Mouse (Mus musculus) erythroblast, adult 5-6 weeks (primary cell): ENCODE results near the gene Mex3d. TPM values are rescaled to one million over a fixed set of nuclear protein-coding genes. Genes with fewer than 3 reads are reported as not detected.
A peak's percentile ranks its signal among the peaks of the same experiment; 100 is the strongest.
"Not testable (repeated sequence)": the region's sequence is repeated elsewhere in the genome, so short reads cannot be mapped to it uniquely, and the experiment has no call there.

ENCODE experiments used
- ATAC-seq: replicated peaks from 2 replicates; pipeline ENCODE4 v1.8.0; 2016; ENCODE audit warnings: moderate number of reproducible peaks, mild to moderate bottlenecking, moderate TSS enrichment, inconsistent platforms; ENCODE audit not compliant: poor library complexity, low FRiP score, severe bottlenecking
- total RNA-seq, 2 experiments: library from RNA; stranded (forward) in 1 of 2; stranded (reverse) in 1 of 2; fragments of 150-400 nt in 1 of 2; fragments of 200-764, 138-1000 nt in 1 of 2; gene quantifications; 2 replicates each; pipeline versions ENCODE4 v1.2.3 to v1.2.4; 2015 to 2017; ENCODE audit warnings: low replicate concordance in 2 of 2

The Mex3d gene
- total RNA-seq, 2 experiments from 2014 or later, result 0.51 TPM; not detected in 1

DNA sequence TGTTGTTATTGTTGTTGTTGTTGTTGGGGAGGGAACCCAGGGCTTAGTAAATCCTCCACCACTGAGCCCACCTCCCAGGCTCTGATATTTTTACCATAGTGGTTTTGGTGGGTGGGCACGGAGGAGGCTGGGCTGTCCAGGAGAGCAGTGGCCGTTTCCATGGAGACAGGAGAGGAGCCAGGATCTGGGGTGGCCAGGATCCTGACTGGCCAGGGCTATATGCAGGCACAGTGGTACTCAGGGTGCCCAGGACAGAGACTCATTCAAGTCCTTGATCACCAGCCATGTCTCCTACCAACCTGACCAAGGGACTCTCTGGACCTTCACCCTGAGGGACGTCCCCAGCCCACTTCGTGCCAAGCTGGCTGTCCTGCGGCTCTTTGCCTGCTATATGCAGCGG, 23.7 kb downstream of the Mex3d start:
- ATAC-seq, result no peak

DNA sequence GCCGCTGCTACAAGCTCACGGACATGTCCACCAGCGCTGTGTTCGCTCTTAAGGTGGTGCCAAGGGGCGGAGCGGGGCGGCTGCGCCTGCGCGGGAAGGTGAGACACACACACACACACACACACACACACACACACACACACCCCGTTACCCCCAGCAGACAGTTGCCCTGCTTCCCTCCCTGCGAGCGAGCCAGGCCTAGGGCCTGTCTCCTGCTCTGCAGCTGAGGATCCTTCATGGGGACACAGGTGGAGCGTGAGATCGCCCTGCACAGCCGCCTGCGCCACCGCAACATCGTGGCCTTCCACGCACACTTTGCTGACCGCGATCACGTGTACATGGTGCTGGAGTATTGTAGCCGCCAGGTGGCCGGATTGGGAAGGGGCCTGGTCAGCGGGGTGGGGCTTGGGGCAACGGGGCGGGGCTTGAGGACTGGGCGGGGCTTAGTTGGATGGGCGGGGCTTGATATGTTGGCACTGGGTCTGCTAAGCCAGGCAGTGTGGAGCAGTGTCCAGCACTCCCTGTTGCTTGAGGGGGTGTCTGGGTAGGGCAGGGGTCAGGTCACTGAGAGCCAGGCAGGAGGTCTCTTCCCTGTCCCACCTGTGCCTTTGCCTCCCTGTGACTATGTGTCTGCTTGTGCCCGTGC, 29.3 kb downstream of the Mex3d start:
- no peak for ATAC-seq

DNA sequence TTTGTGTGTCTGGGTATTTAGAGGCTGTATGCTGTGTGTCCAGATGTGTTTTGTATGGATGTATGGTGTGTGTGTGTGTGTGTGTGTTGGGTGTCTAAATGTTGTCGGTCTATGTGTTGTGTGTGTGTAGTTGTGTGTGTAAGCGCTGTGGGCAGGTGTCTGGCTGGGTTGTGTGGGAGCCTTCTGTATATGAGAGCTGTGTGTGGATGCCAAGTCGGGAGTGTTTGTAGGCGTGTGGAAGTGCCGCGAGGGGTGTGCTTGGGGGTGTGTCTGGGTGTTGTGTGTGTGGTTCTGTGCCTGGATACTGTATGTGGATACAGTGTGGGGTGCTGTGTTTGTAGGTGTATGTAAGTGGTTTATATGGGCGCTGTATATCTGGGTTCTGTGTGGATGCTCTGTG, 30.1 kb downstream of the Mex3d start:
- 0 out of 2 replicates have a peak, but pooled peaks have one; percentile 13 for ATAC-seq

DNA sequence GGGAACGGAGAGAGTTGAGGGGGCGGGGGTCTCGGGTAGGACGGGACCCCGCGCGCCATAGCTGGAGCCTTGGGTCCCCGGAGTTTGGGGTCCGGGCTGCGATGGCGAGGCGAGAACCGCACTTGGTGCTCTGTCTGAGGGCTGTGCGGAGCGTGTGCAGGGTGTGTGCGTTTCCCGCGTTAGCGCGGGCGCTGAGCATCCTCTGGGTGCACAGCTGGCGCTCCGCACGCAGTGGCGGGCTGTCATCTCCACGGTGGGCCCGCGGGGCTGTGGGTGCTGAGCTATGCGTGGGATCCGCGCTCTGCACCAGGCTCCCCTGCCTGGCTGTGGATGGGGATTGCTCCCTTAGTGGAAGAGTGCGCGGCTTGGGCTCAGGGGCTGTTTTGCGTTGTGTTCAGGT, 30.7 kb downstream of the Mex3d start:
- no peak for ATAC-seq

DNA sequence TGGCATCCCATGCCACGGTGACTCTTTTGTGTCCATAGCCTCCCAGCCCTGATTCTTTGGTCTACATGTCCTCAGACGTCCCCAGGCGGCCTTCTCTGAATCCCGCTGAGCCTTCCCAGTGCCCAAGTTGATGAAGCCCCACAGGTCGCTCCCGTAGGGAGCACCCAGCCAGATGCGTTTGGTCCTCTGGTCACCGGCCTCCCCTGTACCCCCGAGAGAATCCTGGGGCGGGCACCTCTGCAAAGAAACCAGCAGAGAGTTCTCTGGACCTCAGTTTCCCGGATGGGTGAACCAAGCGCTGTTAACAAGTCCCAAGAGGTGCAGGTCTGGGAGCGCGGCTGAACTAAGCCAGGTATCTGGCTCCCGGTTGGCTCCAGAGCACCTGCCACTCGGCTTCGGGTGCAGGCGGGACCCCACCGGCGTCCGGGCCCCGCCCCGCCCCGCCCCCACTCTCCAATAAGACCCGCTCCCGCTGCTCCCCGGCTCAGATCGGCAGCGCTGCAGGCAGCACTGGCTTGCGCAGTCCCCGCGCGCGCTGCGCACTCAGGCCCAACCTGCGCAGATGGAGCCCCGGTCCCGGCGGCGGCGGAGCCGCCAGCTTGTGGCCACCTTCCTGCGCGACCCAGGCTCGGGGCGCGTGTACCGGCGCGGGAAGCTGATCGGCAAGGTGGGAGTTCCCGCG, 31.3 kb downstream of the Mex3d start, which contains the start of gene Plk5:
TSS of gene Plk5 (plus strand) at position 459 of the 682 bp plus-strand sequence.
- no peak for ATAC-seq

DNA sequence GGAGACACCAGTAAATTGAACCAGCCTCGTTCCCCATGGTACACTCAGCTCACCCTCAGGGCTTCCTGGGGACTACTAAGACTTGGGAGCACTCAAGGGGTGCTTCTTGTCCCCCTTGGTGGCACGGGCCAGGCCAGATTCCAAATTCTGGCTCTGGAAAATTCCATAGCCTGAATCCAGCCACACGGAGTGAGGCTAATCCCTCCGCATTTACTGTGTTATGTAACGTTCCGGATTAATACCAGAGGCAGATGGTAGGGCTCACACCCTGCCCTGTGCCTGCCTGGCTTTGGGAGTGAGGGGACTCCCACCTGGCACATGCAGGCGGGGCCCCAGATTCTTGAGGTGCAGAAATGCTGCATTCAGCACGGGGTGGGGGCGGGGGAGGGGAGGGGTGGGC, 32.0 kb downstream of the Mex3d start:
- no peak for ATAC-seq

DNA sequence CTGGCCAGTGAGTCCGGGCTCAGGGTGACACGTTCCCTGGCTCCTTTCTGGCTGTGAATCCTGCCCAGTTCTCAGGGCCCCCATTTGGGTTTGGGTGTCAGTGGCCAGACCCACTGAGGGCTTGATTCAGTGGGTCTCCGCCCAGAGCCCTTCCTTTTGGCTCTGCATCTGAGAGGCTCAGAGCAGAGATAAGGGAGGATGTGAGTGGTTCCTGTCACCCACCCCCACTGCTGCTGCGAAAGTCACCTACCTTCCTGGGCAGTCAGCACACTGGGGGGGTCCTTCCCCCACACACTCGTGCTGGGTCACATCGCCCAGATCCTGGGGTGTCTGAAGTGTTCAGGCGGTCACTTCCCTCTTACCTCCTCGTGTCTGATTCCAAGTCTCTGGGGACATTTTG, 34.7 kb downstream of the Mex3d start:
- no peak for ATAC-seq

DNA sequence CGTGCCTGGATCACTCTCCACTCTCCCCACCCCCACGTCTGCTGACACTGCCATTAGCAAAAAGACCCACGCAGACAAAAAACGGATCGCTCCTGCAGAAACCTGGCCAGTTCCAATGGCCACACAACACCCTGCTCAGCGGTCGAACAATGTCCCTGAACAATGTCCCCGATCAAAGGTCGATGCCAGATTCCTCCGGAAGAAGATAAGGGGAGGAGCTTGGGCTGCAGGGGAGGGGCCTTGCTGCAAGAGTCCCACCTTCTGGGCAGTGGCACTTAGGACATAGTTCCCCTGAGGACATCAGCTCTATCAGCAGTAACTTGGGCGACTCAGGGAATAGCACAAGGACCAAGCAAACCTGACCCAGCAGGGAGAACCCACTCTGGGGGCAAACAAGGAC, 35.6 kb downstream of the Mex3d start:
- ATAC-seq, result no peak

DNA sequence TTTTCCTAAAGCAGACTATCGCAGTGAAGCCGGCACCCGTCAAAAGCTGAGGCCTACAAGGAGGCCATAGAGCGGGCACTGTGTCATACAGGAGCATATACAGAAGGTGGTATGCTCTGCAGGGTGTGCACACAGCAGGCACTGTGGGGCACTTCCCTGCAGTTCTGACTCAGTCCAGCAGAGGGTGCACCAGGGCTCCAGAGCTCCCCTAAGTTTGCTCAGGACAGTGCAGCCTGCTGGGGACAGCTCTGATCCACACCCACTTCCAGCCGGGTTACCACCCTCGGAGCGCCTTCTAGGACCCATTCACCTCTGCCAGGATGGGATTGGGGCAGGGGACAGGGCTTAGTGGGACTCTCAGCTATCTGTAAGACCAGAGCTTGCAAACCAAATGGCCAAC, 37.2 kb downstream of the Mex3d start:
- ATAC-seq, result peak; percentile 75

DNA sequence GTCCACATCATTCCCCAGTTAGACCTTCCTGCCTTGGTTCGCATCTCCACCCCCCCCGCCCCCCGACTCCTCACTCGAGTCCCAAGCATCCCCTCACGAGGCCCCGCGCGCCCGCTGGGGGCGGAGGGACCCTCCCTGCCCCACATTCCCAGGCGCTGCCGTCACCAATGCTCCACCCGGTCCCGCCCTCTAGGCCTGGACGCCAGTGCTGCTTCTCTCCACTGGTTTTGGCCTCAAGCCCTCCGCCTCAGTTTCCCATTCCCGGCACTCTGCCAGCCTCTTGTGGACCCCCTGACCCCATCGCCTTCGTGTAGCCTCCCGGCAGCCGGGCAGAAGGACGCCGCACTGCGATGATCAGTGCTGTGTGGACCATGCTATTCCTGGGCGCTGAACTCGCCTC, 38.5 kb downstream of the Mex3d start:
- ATAC-seq, result no peak

DNA sequence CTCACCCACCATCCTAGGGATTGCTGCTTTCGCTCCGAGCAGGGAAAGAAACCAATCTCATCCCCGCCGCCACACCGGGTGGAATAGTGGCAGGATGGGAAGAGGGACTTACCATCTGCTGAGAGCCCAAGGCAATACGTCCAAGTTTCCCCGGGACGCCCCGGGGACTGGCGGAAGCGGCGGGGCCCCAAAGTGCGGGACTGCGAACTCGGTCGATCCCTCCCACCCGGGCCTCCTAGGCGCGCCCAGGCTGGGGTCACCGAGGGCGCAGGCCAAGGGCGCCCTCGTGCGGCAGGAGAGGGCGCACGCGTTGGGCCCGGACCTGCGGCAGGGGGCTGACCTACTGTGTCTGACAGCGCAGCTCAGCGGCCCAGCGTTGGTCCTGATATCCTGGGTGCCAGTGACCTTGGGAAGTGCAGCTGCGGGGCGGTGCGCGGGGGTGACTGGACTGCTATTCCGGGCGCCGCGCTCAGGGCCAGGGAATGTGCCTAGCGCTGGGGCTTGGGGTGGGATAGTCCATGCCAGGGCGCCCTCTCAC, 39.1 kb downstream of the Mex3d start, which contains the start of gene Adamtsl5:
TSS of gene Adamtsl5 (minus strand) at position 169 of the 538 bp plus-strand sequence.
- ATAC-seq, result peak; percentile 27

DNA sequence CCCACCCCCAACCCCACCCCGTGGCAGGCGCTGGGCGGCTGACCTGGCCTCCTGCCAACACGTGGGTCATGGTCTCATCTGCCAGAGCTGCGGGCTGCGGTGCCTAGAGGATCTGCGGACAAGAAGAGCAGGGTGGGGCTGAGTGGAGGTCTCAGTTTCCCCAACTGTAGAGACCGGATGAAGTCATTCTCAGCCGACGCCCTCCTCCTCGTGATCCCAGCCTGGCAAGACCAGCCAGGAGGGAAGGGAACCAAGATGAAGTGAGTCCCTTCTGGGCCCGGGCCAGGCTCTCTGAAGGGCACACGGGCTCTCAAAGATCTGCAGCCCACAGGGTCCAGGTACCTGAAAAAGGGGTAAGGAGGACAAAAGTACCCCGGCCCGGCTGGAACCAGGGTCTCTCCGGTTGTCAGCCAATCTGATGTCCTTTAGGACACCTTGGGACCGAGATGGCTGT, 39.9 kb downstream of the Mex3d start:
- no peak for ATAC-seq

DNA sequence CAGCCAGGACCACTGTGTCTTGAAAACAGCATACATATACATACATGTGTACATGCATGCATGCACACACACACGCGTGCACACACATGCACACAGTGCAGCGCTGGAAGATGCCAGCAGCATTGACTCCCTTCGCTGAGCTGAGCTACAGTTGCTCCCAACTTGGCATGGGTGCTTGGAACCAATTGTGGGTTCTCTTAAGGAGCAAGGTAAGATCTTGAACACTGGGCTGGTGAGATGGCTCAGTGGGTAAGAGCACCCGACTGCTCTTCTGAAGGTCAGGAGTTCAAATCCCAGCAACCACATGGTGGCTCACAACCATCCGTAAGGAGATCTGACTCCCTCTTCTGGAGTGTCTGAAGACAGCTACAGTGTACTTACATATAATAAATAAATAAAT, 41.5 kb downstream of the Mex3d start:
- ATAC-seq, result not testable (repeated sequence)

DNA sequence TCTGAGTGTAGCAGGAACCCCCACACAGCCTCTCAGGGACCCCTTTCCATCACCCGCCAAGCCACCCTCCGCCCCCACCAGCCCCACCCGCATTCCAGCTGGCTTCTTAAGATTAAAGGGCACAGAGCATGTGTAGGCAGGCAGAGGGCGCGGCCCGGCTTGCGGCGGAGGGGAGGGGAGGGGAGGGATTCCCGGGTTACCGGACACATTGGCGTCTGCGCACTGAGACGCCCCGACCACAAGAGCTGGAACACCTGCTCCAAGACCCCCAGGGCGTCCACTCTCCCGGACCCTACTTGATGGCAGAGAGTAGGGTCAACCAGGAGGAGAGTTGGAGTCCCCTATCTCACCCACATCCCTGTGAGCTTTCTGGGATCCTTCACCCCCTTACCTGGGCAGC, 42.3 kb downstream of the Mex3d start:
- peak; percentile 41 for ATAC-seq

DNA sequence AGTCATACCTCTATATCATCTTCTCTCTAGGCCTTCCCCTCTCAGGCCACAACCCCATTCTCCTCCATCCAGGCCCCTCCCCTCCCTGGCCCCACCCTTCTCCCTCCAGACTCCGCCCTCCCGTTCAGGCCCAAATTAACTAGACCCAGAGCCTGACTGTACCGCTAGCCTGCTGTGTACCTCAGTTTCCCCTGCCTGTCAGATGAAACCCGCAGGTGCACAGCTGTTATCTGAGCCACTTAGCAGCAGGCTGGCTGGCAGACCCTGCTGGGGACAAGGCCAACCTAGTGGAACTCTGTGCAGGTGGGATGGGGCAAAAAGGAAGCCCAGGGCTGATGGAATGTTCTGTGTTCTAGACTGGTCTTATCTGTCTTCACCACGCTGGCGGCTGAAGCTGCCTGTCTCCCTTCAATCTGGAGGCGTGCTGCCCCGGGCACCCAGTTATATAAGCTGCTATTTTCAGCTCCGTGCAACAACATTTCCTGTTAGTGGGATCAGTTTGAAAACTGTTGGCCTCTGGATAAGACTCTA, 43.3 kb downstream of the Mex3d start:
- ATAC-seq, result peak; percentile 63

DNA sequence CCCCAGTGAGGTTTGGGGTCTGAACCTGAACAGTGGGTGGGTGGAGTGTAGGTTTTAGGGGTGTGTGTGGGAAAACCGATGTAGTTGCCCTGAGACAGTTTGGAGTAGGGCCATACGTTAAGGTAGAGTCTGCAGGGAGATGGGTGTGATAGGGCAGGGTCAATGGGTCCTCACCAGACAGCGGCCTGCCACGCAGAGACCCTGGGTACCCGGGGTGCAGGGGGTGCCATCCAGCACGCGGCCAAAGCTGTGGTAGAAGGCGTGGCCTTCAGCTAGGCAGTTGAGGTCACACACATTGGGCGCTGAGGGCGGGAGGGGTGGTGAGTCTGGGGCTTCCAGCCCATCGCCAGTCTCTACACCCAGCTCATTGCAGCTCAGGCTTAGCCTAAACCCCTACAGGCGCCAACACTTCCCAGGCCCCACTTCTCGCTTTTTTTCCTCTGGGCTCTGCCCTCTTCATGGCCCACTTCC, 44.0 kb downstream of the Mex3d start:
- peak; percentile 8; the same call in 1 of the 2 replicates for ATAC-seq

DNA sequence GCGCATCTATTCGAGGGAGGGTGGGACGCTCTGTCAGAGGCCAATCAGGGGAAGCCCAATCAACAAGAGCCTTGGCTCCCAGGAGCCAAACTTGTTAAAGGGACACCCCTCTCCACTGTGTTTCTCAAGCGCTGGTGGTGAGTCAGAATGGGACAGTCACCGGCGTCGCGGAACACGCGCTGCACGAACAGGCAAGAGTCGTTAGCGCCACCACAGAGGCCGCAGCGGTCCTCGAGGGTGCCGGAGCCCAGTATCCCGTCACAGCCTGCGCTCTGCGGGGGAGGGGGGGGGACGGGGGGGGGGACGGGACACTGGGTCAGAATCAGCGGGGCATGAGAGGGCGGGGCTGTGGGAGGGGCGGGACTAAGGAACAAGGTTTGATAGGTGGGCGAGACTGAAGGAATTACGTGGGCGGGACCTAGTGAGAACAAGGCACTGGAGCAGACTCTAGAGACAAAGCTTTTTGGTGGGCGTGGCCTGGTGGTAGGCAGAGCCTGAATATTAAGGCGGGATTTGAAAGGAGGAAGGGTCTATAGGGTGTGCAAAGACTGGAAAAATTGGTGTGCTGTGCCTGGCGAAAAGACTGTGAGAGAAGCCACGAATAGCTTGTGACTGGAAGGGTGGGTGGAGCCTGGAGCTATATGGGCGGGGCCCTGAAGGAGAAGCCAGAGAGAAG, 44.6 kb downstream of the Mex3d start:
- ATAC-seq, result peak; percentile 28; the same call in 1 of the 2 replicates

DNA sequence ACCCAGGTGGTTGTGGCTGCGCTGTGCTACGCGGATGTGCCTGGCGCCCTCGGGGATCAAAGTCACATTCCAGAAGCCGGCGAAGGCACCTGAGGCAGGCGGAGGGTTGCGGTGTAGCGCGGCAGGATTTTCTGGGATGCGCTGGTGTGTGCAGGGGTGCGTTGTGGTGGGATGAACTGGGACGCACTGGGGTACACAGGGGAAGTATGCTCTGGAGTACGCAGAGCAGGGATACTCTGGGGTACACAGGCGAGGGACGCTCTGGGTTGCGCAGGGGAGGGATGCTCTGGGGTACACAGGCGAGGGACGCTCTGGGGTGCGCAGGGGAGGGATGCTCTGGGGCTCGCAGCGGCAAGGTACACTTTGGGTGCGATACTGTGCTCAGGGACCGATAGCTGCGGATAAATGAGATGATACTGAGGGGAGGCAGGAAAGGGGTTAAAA, 45.1 kb downstream of the Mex3d start:
- ATAC-seq, result no peak

DNA sequence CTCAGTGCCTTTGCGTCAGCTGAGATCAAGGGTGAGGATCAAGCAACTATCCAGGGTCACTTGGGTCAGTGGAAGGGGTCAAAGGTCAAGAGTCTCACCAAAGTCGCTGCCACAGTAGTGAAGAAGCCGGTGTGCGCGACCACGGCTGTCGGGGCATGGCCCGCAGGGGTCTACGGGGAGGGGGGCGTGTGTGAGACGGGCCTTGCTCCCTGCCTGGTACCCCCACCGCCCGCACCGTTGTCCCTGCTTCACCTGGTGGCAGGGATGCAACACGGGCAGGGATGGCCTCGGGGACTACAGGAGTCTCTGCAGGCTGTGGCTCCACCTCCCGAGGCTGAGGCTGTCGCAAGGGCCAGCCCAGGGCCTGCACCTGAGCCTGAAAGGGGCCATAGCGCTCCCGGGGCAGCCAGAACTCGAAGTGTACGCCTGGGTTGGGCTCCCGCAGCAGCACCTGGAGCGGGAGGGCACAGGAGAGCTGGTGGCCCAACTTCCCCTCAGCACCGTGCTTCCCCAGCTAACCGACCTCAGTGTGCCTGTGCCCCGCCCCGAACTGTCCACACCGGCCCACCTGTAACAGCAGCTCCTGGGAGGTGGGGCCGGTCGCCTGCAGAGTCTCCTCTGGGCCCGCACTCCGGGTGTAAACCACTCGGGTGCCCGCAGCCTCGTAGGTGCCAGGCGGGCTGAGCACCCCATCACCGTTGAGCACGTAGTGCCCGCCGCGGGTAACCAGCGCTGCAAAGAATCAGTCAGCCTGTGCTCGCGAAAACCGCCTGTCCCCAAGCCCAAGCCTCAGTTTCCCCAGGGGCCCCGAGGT, 45.8 kb downstream of the Mex3d start:
- ATAC-seq, result no peak
